ENCODE assay signal across 8 mouse cellular contexts in genomic region chrX:159414130-159414828, GRCm38 (mm10). TPM values are rescaled to one million over a fixed set of nuclear protein-coding genes. Genes with fewer than 3 reads are reported as not detected.
DNase-seq lines count a peak whose midpoint lies in the region; ATAC-seq lines count a peak whose summit lies in the region.

TSS of gene Map7d2 (plus strand) at chrX:159414572.

- H3K36me3 ChIP-seq in hindbrain, embryonic 12.5 days: no peaks in the 10 kb centered on the region

- peak within 1 kb of the TSS; percentile 53 for H3K27ac ChIP-seq in hindbrain, embryonic 12.5 days

- peak; percentile 95 for ATAC-seq in hindbrain, embryonic 12.5 days (ENCODE audit: low FRiP score)

- WGBS in hindbrain, embryonic 12.5 days: 19% methylated on average over 62 of the region's 83 CpGs

- peak; percentile 15 to 36 for DNase-seq in adrenal gland, adult (ENCODE audit: inconsistent age in 2 of 2, low spot score in 1 of 2)
- DNase-seq in adrenal gland, adult 8-10 months: no peak
- peak; percentile 21 for DNase-seq in Muller cell, postnatal 12 days (ENCODE audit: inconsistent ontology term)
- DNase-seq in embryo, embryonic 11 days: peak; percentile 70
- peak; percentile 46 to 78 for DNase-seq in left cerebral cortex, postnatal 36 days (ENCODE audit: low spot score in 2 of 2)
- peak; percentile 8 for DNase-seq in naive thymus-derived CD4-positive, alpha-beta T cell, adult 2 months (ENCODE audit: low read depth)
- peak; percentile 10 for DNase-seq in thymus, postnatal 14 days

- peak within 1 kb of the TSS; percentile 60 for H3K4me3 ChIP-seq in hindbrain, embryonic 12.5 days

- intact Hi-C loops in left cerebral cortex, postnatal 36 days (cut with DNase I): no loop called here

- peaks cover 27% of the 10 kb centered on the region for H3K27me3 ChIP-seq in hindbrain, embryonic 12.5 days

- peak within 1 kb of the TSS; percentile 58 for H3K9ac ChIP-seq in hindbrain, embryonic 12.5 days

- H3K9me3 ChIP-seq in hindbrain, embryonic 12.5 days (replicated peaks): no peaks in the 10 kb centered on the region

- H3K4me2 ChIP-seq in hindbrain, embryonic 12.5 days (replicated peaks): peak within 1 kb of the TSS; percentile 73

- no peaks in the 10 kb centered on the region for H3K4me1 ChIP-seq in hindbrain, embryonic 12.5 days

RNA-seq across cellular contexts. Expression of gene Map7d2, which starts in this region (rescaled TPM):
- 1 to 10 TPM; 3.1 to 5.7 (median 4.5) TPM for total RNA-seq in adrenal gland, adult 8-10 months (2022)
- polyA plus RNA-seq in hindbrain, embryonic 12.5 days (2016; fragmentation: Nextera tagmentation; extraction: Ambion mirVana): 21.7 and 21.8 TPM in 2 replicates
- 100 to 1,000 TPM in 1 of 2 experiments, 10 to 100 TPM in 1; 97.1 to 120 TPM for total RNA-seq in left cerebral cortex, postnatal 36 days (2021)

Comparison
In these comparisons a context has a peak if more than half of its experiments do, and no peak if none do; other contexts are left out.
1. RNA of gene Map7d2 (total RNA-seq): 97.1 to 120 TPM in left cerebral cortex, postnatal 36 days; 3.1 to 5.7 TPM in adrenal gland, adult 8-10 months; every median in the first group is over 10 times any median in the second.